Mouse (Mus musculus) thymus, postnatal 4 days (tissue): ENCODE results near the gene Slc25a38.

Experiments used
- DNase-seq: peaks from one replicate; pipeline ENCODE4 v3.0.0; 2021

Gene Slc25a38

DNA sequence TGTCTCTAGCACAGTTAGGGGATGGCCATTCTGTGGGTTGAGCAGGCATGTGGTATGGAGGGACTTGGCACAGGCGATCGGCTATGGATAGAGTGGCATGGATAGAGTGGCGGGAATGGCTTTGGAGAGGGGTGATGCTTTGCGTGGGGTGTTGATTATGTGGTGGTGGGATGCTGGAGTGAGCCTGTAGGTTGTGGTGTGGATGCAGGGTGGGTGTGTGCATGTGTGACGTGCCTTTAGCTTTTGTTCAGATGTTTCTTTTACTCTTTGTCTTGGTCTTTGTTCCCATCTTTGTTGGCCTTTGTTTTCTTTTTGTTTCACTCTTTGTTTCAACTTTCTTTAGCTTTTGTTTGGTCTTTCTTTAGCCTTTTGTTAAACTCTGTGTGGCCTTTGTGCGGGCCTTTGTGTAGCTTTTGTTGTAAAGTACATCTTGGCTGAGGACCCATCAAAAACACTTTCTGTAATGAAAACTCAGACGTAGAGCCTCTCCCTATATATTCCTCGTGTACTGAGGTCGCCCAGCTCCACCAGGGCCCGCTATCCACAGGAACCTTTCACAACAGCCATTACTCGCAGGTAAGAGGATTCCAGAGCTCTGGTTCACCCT is 39.2 kb downstream of the Slc25a38 start, which contains the start of gene Mobp:
Mobp (plus strand) TSS at position 486 of the 607 bp plus-strand sequence.
- DNase-seq, result no peak

DNA sequence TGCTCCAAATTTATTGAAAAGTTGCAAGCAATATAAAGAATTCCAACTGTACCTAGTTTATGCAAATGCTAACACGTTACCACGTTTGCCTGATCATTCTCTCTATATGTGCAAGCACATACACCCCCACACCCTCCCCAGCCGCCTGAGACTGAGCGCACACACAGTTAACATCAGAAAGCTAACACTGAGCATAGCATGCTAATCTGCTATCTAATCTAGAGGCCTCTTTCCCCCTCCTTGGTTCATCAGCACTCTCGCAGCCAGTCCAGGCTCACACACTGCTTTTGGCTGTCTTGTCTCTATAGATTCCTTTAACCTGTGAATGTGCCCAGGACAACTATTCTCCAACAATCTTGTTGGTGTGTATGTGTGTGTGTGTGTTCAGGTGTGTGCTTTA is 41.0 kb downstream of the Slc25a38 start:
- DNase-seq, result no peak

DNA sequence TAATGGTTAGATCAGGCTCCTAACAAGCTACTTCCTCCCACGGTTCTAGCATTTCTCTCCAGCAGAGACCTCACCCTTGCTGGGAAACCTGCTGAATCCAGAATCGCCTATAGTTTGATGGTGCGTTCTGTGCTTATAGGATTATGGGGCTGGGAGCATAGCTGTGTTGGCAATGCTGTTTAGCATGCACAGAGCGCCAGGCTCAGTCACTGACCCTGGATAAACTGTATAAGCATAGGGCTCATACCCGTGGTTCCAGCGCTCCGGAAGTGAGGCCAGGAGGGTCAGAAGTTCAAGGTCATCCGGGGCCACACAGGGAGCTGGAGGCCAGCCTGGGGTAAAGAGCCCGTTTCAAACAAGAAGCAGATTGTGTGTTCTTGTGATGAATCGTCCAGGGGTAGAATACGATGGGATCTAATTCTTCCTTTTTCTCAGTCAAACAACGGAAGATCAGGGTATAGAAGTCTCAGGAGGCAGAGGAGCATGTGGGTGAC is 41.8 kb downstream of the Slc25a38 start:
- DNase-seq, result no peak

DNA sequence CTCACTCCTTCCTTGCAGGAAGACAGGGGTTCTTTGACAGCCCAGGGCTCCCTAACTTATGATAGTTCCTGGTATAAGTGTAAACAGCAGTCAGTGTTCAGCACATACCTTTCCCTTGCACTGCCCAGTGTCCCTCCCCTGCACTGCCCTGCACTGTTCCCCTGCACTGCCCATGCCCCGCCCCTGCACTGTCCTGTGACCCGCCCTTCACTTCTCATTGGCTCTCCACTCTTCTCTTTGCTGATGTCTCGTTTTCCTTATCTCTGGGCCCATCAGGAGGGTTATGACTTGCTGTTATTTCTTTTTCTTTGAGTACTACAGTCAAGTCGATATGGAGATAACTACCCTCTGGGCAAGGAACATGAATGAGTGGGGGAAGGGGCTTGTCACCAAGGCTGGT is 47.9 kb downstream of the Slc25a38 start:
- DNase-seq, result no peak

DNA sequence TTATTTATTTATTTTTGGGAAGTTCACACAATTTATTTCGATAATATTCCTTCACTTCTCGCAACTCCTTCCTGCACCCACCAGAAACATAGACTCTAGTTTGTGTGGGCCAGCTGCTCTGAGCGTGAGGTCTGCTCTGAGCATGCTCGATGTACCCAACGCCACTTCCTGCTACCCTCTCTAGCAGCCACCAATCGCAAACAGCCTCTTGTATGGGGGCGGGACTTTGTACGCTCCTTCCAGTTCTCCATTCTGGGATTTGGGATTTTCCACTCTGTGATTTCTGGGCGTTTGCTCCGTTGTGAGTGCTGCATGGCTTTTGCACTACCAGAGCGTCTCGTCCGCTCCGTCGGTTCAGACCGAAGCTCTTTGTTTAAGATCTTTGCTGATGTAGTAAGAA is 53.7 kb downstream of the Slc25a38 start:
- DNase-seq, result no peak

DNA sequence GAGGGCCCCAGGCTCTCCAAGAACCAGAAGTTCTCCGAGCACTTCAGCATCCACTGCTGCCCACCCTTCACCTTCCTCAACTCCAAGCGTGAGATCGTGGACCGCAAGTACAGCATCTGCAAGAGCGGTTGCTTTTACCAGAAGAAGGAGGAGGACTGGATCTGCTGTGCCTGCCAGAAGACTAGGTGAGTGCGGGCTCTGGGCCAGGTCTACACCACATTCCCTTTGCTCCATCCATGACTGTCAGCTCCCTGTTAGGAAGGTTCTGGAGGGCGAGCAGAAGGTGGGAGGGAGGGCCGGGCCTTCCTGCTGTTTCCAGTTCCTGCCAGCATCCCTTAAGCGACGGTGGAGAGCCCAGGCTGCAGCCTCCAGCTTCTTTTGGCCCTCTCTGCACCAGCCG is 57.7 kb downstream of the Slc25a38 start:
- no peak for DNase-seq

DNA sequence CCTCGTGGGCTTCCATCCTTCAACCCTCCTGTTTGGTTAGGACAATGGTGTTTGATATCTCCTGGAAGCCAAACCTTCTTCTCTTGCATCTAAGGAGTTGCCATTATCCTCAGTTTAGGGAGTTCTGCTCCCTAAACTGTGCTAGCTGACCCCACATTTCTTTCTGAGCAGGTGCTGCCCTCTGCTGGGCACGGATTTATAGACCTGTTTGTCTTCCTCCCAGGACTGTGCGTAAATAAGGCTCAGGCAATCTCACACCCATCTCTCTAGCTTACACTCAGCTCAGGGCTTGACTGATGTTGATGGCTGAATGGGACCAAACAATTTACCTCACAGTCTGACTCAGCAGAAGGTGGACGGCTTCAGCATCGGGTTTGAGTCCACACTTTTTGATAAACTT is 61.1 kb downstream of the Slc25a38 start:
- DNase-seq, result peak; percentile 87
